Mouse (Mus musculus): Measurements from ENCODE around the gene Defb15. TPM values are rescaled to one million over a fixed set of nuclear protein-coding genes. Genes with fewer than 3 reads are reported as not detected.
"Not testable (repeated sequence)": the region's sequence is repeated elsewhere in the genome, so short reads cannot be mapped to it uniquely, and the experiment has no call there.

The Defb15 gene
- not detected in 2 replicates for polyA plus RNA-seq (2015; fragmentation: Nextera tagmentation; extraction: Ambion mirVana)

GRCm38 (mm10) chr8:21932610-21933009, at the start of gene Defb15:
Gene Defb15 (minus strand): TSS chr8:21932710.
- Histone ChIP-seq H3K27me3 (no peaks in the 10 kb centered on the region), H3K36me3 (no peaks in the 10 kb centered on the region), H3K9ac (no peak within 1 kb of the TSS), H3K4me2 (no peak within 1 kb of the TSS), H3K27ac (no peak within 1 kb of the TSS), H3K4me3 (no peak within 1 kb of the TSS), H3K9me3 (no peaks in the 10 kb centered on the region), H3K4me1 (replicated peaks) (no peaks in the 10 kb centered on the region)
- ATAC-seq (ENCODE audit: low FRiP score): no peak
- WGBS: 93% methylated on average over 6 of the region's 6 CpGs

GRCm38 (mm10) chr8:21981664-21982337, 49.3 kb upstream of the Defb15 start:
- no peak overlapping the region for H3K4me2 ChIP-seq
- no peak overlapping the region for H3K27ac ChIP-seq
- no peaks in the 10 kb centered on the region for H3K4me1 ChIP-seq (replicated peaks)
- peak; percentile 81 for ATAC-seq (ENCODE audit: low FRiP score)
- H3K9me3 ChIP-seq: no peaks in the 10 kb centered on the region
- no peaks in the 10 kb centered on the region for H3K27me3 ChIP-seq
- no peak overlapping the region for H3K4me3 ChIP-seq
- no peak overlapping the region for H3K9ac ChIP-seq
- no peaks in the 10 kb centered on the region for H3K36me3 ChIP-seq
- 49% methylated on average over 8 of the region's 8 CpGs for WGBS

- H3K4me3 ChIP-seq: no peak overlapping the region
- H3K27me3 ChIP-seq: no peaks in the 10 kb centered on the region
- no peaks in the 10 kb centered on the region for H3K36me3 ChIP-seq
- no peak overlapping the region for H3K4me2 ChIP-seq
- H3K9ac ChIP-seq: no peak overlapping the region
- no peak for ATAC-seq (ENCODE audit: low FRiP score)
- no peaks in the 10 kb centered on the region for H3K4me1 ChIP-seq (replicated peaks)
- no peaks in the 10 kb centered on the region for H3K9me3 ChIP-seq
- no peak overlapping the region for H3K27ac ChIP-seq
- WGBS: 67% methylated on average over 4 of the region's 4 CpGs
Measured at GRCm38 (mm10) chr8:21978193-21978592, 45.7 kb upstream of the Defb15 start.

GRCm38 (mm10) chr8:21969475-21969874, 37.0 kb upstream of the Defb15 start, which contains the start of gene Ccdc70:
Gene Ccdc70 (plus strand): TSS chr8:21969775.
- Histone ChIP-seq H3K27ac (no peak within 1 kb of the TSS), H3K9ac (no peak within 1 kb of the TSS), H3K36me3 (no peaks in the 10 kb centered on the region), H3K4me3 (no peak within 1 kb of the TSS), H3K27me3 (no peaks in the 10 kb centered on the region), H3K4me1 (replicated peaks) (no peaks in the 10 kb centered on the region), H3K9me3 (no peaks in the 10 kb centered on the region), H3K4me2 (no peak within 1 kb of the TSS)
- 91% methylated on average over 3 of the region's 3 CpGs for WGBS
- ATAC-seq (ENCODE audit: low FRiP score): no peak

GRCm38 (mm10) chr8:21966646-21967045, 34.1 kb upstream of the Defb15 start:
- Histone ChIP-seq H3K36me3 (no peaks in the 10 kb centered on the region), H3K4me2 (no peak overlapping the region), H3K9ac (no peak overlapping the region), H3K4me1 (replicated peaks) (no peaks in the 10 kb centered on the region), H3K27ac (no peak overlapping the region), H3K4me3 (no peak overlapping the region), H3K27me3 (no peaks in the 10 kb centered on the region), H3K9me3 (no peaks in the 10 kb centered on the region)
- no peak for ATAC-seq (ENCODE audit: low FRiP score)
- WGBS: 92% methylated on average over 1 of the region's 1 CpGs

- Histone ChIP-seq H3K4me1 (replicated peaks) (no peaks in the 10 kb centered on the region), H3K36me3 (no peaks in the 10 kb centered on the region), H3K4me3 (no peak within 1 kb of the TSS), H3K4me2 (no peak within 1 kb of the TSS), H3K27me3 (no peaks in the 10 kb centered on the region), H3K9ac (no peak within 1 kb of the TSS), H3K9me3 (no peaks in the 10 kb centered on the region), H3K27ac (no peak within 1 kb of the TSS)
- ATAC-seq (ENCODE audit: low FRiP score): no peak
- 94% methylated on average over 2 of the region's 2 CpGs for WGBS
Measured at GRCm38 (mm10) chr8:21958414-21958813, 25.9 kb upstream of the Defb15 start, which contains the start of gene Fam90a1a. Gene Fam90a1a (plus strand): TSS chr8:21958714.

- ATAC-seq (ENCODE audit: low FRiP score): no peak
- H3K27me3 ChIP-seq: no peaks in the 10 kb centered on the region
- no peak overlapping the region for H3K9ac ChIP-seq
- H3K4me1 ChIP-seq (replicated peaks): no peaks in the 10 kb centered on the region
- no peak overlapping the region for H3K4me3 ChIP-seq
- H3K4me2 ChIP-seq: no peak overlapping the region
- H3K27ac ChIP-seq: no peak overlapping the region
- no peaks in the 10 kb centered on the region for H3K36me3 ChIP-seq
- 90% methylated on average over 3 of the region's 3 CpGs for WGBS
- no peaks in the 10 kb centered on the region for H3K9me3 ChIP-seq
Measured at GRCm38 (mm10) chr8:21956336-21956735, 23.8 kb upstream of the Defb15 start.

- H3K4me1 ChIP-seq (replicated peaks): no peaks in the 10 kb centered on the region
- no peaks in the 10 kb centered on the region for H3K27me3 ChIP-seq
- 6% methylated on average over 9 of the region's 9 CpGs for WGBS
- H3K36me3 ChIP-seq: no peaks in the 10 kb centered on the region
- H3K9ac ChIP-seq: no peak overlapping the region
- H3K27ac ChIP-seq: no peak overlapping the region
- ATAC-seq (ENCODE audit: low FRiP score): no peak
- H3K4me3 ChIP-seq: no peak overlapping the region
- no peaks in the 10 kb centered on the region for H3K9me3 ChIP-seq
- no peak overlapping the region for H3K4me2 ChIP-seq
Measured at GRCm38 (mm10) chr8:21955321-21955720, 22.8 kb upstream of the Defb15 start.

GRCm38 (mm10) chr8:21947311-21948017, 15.0 kb upstream of the Defb15 start:
- Histone ChIP-seq H3K9ac (no peak overlapping the region), H3K4me2 (no peak overlapping the region), H3K27ac (no peak overlapping the region), H3K4me3 (no peak overlapping the region), H3K27me3 (no peaks in the 10 kb centered on the region), H3K36me3 (no peaks in the 10 kb centered on the region), H3K4me1 (replicated peaks) (0 out of 2 replicates have a peak, but pooled peaks cover 3% of the 10 kb centered on the region), H3K9me3 (no peaks in the 10 kb centered on the region)
- no peak for ATAC-seq (ENCODE audit: low FRiP score)
- WGBS: 51% methylated on average over 9 of the region's 9 CpGs

GRCm38 (mm10) chr8:21946462-21946861, 14.0 kb upstream of the Defb15 start, which contains the start of gene Defb13:
Gene Defb13 (plus strand): TSS chr8:21946762.
- no peak within 1 kb of the TSS for H3K4me3 ChIP-seq
- H3K27ac ChIP-seq: no peak within 1 kb of the TSS
- no peaks in the 10 kb centered on the region for H3K9me3 ChIP-seq
- no peaks in the 10 kb centered on the region for H3K27me3 ChIP-seq
- no peaks in the 10 kb centered on the region for H3K36me3 ChIP-seq
- no peak within 1 kb of the TSS for H3K9ac ChIP-seq
- H3K4me2 ChIP-seq: no peak within 1 kb of the TSS
- WGBS: 78% methylated on average over 6 of the region's 6 CpGs
- ATAC-seq (ENCODE audit: low FRiP score): no peak
- 0 out of 2 replicates have a peak, but pooled peaks cover 3% of the 10 kb centered on the region for H3K4me1 ChIP-seq (replicated peaks)

- H3K4me2 ChIP-seq; H3K27me3 ChIP-seq; H3K9ac ChIP-seq; ATAC-seq (ENCODE audit: low FRiP score); H3K27ac ChIP-seq; H3K36me3 ChIP-seq; H3K4me1 ChIP-seq (replicated peaks); H3K9me3 ChIP-seq; H3K4me3 ChIP-seq: not testable (repeated sequence)
- 87% methylated on average over 4 of the region's 4 CpGs for WGBS
Measured at GRCm38 (mm10) chr8:21938052-21938451, 5.5 kb upstream of the Defb15 start, which contains the start of gene Defb35. Gene Defb35 (plus strand): TSS chr8:21938352.

- H3K4me2 ChIP-seq; H3K9me3 ChIP-seq; H3K27ac ChIP-seq; H3K9ac ChIP-seq; H3K4me1 ChIP-seq (replicated peaks); H3K27me3 ChIP-seq; H3K36me3 ChIP-seq; ATAC-seq (ENCODE audit: low FRiP score); H3K4me3 ChIP-seq: not testable (repeated sequence)
- WGBS: 85% methylated on average over 3 of the region's 3 CpGs
Measured at GRCm38 (mm10) chr8:21930754-21931153, 1.8 kb downstream of the Defb15 start.

Measured in hindbrain, embryonic 13.5 days (tissue).